Mouse (Mus musculus) liver, adult (tissue): Measurements from ENCODE around the gene Nrd1.

Experiments used
- GATA4 ChIP-seq: IDR thresholded peaks from 2 replicates; pipeline ENCODE4 v1.6.1; 2014; ENCODE audit warnings: mild to moderate bottlenecking, low read length; ENCODE audit not compliant: insufficient replicate concordance

The Nrd1 gene

DNA sequence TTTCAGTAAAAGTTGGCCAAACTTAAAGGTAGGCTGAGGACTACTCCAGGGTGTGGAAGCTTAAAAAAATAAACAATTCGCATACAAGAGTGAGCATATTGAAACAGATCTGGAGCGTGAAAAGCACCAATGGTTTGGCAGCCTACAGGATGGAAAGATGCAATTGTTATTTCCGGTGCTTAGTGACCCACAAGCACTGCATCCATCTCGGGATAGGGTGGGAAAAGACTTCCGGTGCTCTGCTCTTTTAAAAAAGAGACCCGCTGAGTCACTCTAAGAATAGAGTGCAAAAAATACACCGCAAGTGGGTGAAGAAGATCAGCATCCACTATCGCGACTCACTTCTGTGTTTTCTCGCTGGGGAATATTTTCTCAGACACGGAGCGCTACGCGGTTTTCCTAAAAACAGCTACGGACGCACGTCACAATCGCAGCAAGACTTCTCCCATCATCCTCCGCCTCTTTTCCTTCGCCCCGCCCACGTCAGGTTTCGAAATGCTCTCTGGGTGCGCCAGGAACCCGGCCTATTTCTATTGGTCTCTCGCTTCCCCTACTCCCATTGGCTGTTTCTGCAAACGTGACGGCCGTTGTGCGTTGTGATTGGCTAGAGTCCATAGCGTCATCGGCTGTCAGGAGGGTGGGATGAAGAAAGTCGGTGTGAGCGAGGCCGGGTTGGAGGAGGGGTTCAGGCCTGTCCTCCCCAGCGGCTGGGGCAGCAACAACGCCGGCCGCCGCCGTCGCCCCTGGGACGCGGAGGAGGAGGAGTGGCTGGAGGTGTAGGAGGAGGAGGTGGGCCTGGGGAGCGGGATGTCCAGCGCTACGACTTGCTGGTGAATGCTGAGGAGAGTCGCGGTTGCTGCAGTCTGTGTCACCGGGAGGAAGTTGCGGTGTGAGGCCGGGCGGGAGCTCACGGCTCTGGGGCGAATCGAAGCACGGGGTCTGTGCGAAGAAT, at the start of gene Nrd1:
Nrd1 (plus strand) TSS at position 657 of the 952 bp plus-strand sequence.
- TF ChIP-seq GATA4 = no peak

GRCm38 (mm10) chr4:108951663-108952062, 48.8 kb upstream of the Nrd1 start:
- TF ChIP-seq GATA4 = no peak

DNA sequence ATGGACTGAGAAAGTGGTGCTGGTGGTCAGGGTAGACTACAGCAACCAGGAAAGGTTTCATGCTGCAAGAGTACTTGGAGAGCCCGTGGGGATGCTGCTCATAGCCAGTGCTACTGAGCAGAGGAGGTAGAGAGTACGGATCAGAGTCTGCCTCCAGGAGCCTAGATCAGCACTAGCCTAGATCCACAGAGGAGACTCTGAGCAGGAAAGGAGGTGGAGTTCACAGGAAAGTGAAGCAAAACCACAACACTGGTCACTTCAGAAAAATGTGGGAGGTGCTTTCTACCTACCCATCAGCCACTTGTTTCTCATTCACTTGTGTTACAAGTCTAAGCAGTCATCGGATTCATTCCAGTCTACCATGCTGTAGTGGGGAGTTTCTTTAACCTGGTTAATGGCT, 40.8 kb upstream of the Nrd1 start:
- no peak for TF ChIP-seq GATA4

GRCm38 (mm10) chr4:108960619-108961460, 39.6 kb upstream of the Nrd1 start:
- no peak for TF ChIP-seq GATA4

- no peak for TF ChIP-seq GATA4
Measured at GRCm38 (mm10) chr4:108963017-108963416, 37.4 kb upstream of the Nrd1 start.

GRCm38 (mm10) chr4:108969517-108969916, 30.9 kb upstream of the Nrd1 start:
- peak; percentile 97 for TF ChIP-seq GATA4

- TF ChIP-seq GATA4 = no peak
Measured at GRCm38 (mm10) chr4:108971054-108971453, 29.4 kb upstream of the Nrd1 start.

- no peak for TF ChIP-seq GATA4
Measured at GRCm38 (mm10) chr4:108976458-108977071, 23.9 kb upstream of the Nrd1 start.

- TF ChIP-seq GATA4 = no peak
Measured at GRCm38 (mm10) chr4:108986833-108987472, 13.5 kb upstream of the Nrd1 start.

GRCm38 (mm10) chr4:108987473-108987842, 13.0 kb upstream of the Nrd1 start:
- TF ChIP-seq GATA4 = no peak

GRCm38 (mm10) chr4:108989430-108989829, 11.0 kb upstream of the Nrd1 start:
- no peak for TF ChIP-seq GATA4

GRCm38 (mm10) chr4:108990032-108990431, 10.4 kb upstream of the Nrd1 start:
- TF ChIP-seq GATA4 = no peak

GRCm38 (mm10) chr4:108990571-108990970, 9.9 kb upstream of the Nrd1 start:
- no peak for TF ChIP-seq GATA4

DNA sequence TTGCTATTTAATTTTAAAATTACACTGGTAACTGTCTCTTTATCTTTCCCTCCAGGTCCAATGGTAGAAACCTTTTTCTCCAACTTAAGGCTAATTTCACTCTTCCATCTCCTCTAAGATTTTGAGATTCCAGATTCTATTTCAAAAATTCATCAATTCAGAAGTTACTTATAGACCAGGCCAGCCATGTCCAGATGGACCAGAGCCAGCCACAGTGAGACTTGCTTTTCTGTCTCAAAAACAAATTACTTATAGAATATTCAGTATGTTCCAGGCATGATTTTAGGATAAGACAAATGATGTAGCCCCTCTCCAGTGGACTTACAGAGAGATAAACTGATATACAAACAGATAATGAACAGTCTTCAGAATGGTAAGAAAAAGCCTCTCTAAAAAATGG, 8.6 kb upstream of the Nrd1 start:
- no peak for TF ChIP-seq GATA4

DNA sequence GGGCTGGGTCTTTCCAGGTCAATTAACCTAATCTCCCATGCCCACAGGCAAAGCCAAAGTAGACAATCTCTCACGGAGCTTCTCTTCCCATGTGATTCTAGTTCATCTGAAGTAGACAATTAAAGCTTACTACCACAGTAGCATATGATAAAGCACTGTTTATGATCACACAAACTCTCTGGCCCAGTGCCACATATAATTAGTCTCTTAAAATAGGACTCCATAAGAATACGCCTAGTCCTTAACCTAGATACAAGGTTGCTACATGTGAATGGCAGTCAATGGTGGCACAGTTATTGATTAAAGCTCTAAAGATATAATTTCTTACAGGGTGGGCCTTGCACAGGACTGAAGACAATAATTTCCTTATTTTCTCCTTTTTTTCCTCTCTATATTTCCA, 7.5 kb upstream of the Nrd1 start:
- TF ChIP-seq GATA4 = no peak
